Mouse (Mus musculus) neutrophil, adult 59 days (primary cell): Measurements from ENCODE around the gene Gm49673. TPM values are rescaled to one million over a fixed set of nuclear protein-coding genes. Genes with fewer than 3 reads are reported as not detected.

Experiments used
- total RNA-seq, 2 experiments: library from RNA; stranded (reverse); gene quantifications; 1 replicate in 1 of 2; 2 replicates in 1 of 2; pipeline ENCODE4 v1.2.4; 2023

The Gm49673 gene
- under 1 TPM; 0.73 to 0.75 TPM for total RNA-seq

GRCm38 (mm10) chr17:8147439-8148316 is at the start of gene Gm49673, which contains the start of gene Rnaset2a:
Gene Gm49673 (minus strand): TSS chr17:8147788.
Gene Rnaset2a (minus strand): TSS chr17:8148097.

GRCm38 (mm10) chr17:8164701-8165607 is 17.4 kb upstream of the Gm49673 start, which contains the start of gene Fgfr1op:
Gene Fgfr1op (plus strand): TSS chr17:8165501.

Other genes with a start within 250 kb of the Gm49673 start
- gene Tagap, start 221.8 kb downstream of the Gm49673 start, total RNA-seq: 10 to 100 TPM; 76.7 to 99.3 TPM
- gene Rsph3a, start 202.2 kb downstream of the Gm49673 start, total RNA-seq: 10 to 100 TPM; 23.4 to 33.1 TPM
- 10 to 100 TPM; 26.8 to 29.4 TPM for gene Rnaset2a, start 309 bp upstream of the Gm49673 start, total RNA-seq
- gene Fgfr1op, start 17.7 kb upstream of the Gm49673 start, total RNA-seq: 10 to 100 TPM; 13.7 to 19.9 TPM
- not detected for gene Ccr6, start 88.3 kb upstream of the Gm49673 start, total RNA-seq
- 10 to 100 TPM; 60.7 to 61.5 TPM for gene Mpc1, start 135.1 kb upstream of the Gm49673 start, total RNA-seq
- 100 to 1,000 TPM in 1 of 2 experiments, 10 to 100 TPM in 1; 96.0 to 112 TPM for gene Sft2d1, start 163.3 kb upstream of the Gm49673 start, total RNA-seq
- gene Prr18, start 189.7 kb upstream of the Gm49673 start, total RNA-seq: under 1 TPM; 0.29 to 0.42 TPM
- not detected for gene T2, start 208.2 kb upstream of the Gm49673 start, total RNA-seq